In the genomic region with DNA sequence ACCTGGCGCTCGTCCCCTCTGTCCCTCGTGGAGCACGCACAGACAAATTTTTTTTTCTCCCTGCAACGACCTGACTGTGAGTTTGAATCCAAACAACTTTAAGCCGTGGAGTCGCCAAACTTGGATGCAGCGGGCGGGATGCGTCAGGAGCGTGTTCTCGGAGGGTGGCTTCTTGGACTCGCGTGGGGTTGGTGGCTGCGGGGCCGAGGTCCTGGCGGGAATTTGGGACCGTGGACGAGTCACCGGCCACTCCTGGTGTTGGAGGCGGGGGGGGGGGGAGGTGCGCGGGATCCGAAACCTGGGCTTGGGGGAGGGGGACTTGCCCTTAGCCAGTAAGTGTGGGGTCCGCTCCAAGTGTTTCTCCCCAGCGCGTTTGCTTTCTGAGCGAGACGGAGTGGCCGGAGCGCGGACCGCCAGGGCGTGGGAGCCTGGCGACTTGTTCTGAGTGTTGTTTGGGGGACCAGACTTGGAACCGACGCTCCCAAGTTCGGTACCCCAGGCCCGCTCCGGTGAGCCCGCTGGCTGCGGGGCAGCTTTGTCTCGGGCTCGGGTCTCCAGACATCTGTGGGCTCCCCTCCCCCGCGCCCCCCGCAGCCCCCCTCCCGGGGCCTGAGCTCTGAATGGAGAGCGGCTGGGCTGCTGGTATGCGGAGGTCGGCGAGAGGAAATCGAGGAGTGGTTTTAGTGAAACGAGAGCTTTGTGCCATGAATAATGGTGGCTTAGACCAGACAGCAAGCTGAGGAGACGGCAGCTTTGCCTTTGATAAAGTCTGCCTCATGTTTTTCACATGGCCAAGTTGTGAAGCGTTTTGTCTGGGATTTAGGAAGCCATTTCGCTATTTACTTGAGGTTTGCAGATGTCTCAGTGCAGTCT, we compare ENCODE assay signal across 8 mouse cellular contexts. TPM values are rescaled to one million over a fixed set of nuclear protein-coding genes. Genes with fewer than 3 reads are reported as not detected.
DNase-seq lines count a peak whose midpoint lies in the region; ATAC-seq and TF ChIP-seq lines count a peak whose summit lies in the region.

No protein-coding gene starts in this region.

- peak overlapping the region; percentile 93 for H3ac ChIP-seq in myocyte (ENCODE audit: control insufficient read depth, insufficient read length)

- H3K4me2 ChIP-seq in hindbrain, postnatal 0 days (ENCODE audit: low read depth, low read length), result peak overlapping the region; percentile 65
- peak overlapping the region; percentile 61 for H3K4me2 ChIP-seq in limb, embryonic 14.5 days (replicated peaks; ENCODE audit: low read depth, low read length, severe bottlenecking)
- H3K4me2 ChIP-seq in myocyte (ENCODE audit: low read depth), result peak overlapping the region; percentile 99

- intact Hi-C loops in gastrocnemius, adult 2 months (cut with DNase I), result loop anchor here (2.0 to 5.0 kb wide), 2 partner anchors 82 to 155 kb away; no protein-coding TSS in a partner anchor

- under 1% methylated on average over 55 of the region's 57 CpGs for WGBS in hindbrain, postnatal 0 days
- WGBS in limb, embryonic 14.5 days, result 2% methylated on average over 51 of the region's 57 CpGs

- H3K9ac ChIP-seq in hindbrain, postnatal 0 days (replicated peaks; ENCODE audit: low read length), result peak overlapping the region; percentile 91
- peak overlapping the region; percentile 92 for H3K9ac ChIP-seq in limb, embryonic 14.5 days (ENCODE audit: low read depth, low read length, severe bottlenecking)

- peak overlapping the region; percentile 92 for H3K27ac ChIP-seq in gastrocnemius, adult 2 months
- peak overlapping the region; percentile 95 for H3K27ac ChIP-seq in hindbrain, postnatal 0 days
- peak overlapping the region; percentile 94 for H3K27ac ChIP-seq in limb, embryonic 14.5 days (replicated peaks; ENCODE audit: low read depth, low read length)

- H3K36me3 ChIP-seq in hindbrain, postnatal 0 days (ENCODE audit: insufficient read depth, low read length), result no peaks in the 10 kb centered on the region
- peaks cover 4% of the 10 kb centered on the region; the same call in 1 of the 2 replicates for H3K36me3 ChIP-seq in limb, embryonic 14.5 days (ENCODE audit: control insufficient read depth, insufficient read depth, low read length)
- H3K36me3 ChIP-seq in myocyte (ENCODE audit: control insufficient read depth, insufficient read depth), result no peaks in the 10 kb centered on the region

- H3K4me3 ChIP-seq in gastrocnemius, adult 2 months, result peak overlapping the region; percentile 88
- H3K4me3 ChIP-seq in hindbrain, postnatal 0 days (ENCODE audit: low read length), result peak overlapping the region; percentile 86
- peak overlapping the region; percentile 89 for H3K4me3 ChIP-seq in limb, embryonic 14.5 days (replicated peaks; ENCODE audit: low read length)
- peak overlapping the region; percentile 61 for H3K4me3 ChIP-seq in myocyte

- no peaks in the 10 kb centered on the region for H3K9me3 ChIP-seq in hindbrain, postnatal 0 days (ENCODE audit: low read length)
- no peaks in the 10 kb centered on the region for H3K9me3 ChIP-seq in limb, embryonic 14.5 days (ENCODE audit: control insufficient read depth, low read length)

- peaks cover 55% of the 10 kb centered on the region for H3K79me2 ChIP-seq in myocyte (ENCODE audit: control insufficient read depth, insufficient read depth)

- peak; percentile 36; the same call in 1 of the 2 replicates for ATAC-seq in hindbrain, postnatal 0 days
- ATAC-seq in limb, embryonic 14.5 days (ENCODE audit: low FRiP score, low read depth), result peak; percentile 41; the same call in 1 of the 2 replicates

- DNase-seq in right cerebral cortex, adult 18-20 months, result peak; percentile 33
- DNase-seq in right cerebral cortex, postnatal 36 days (ENCODE audit: low spot score in 2 of 2), result no peak
- DNase-seq in cerebellum, adult 9-11 months, result peak; percentile 70
- DNase-seq in gastrocnemius, adult 2 months, result peak; percentile 40
- peak; percentile 63 for DNase-seq in hindbrain, postnatal 0 days (ENCODE audit: low spot score)
- peak; percentile 34 for DNase-seq in limb, embryonic 14.5 days (ENCODE audit: low spot score)
- DNase-seq in thymus, postnatal 0 days (ENCODE audit: low spot score), result peak; percentile 39

- H3K27me3 ChIP-seq in hindbrain, postnatal 0 days (ENCODE audit: insufficient read depth, low read length), result no peaks in the 10 kb centered on the region
- no peaks in the 10 kb centered on the region for H3K27me3 ChIP-seq in limb, embryonic 14.5 days (ENCODE audit: control insufficient read depth, insufficient read depth, low read length)
- no peaks in the 10 kb centered on the region for H3K27me3 ChIP-seq in myocyte (ENCODE audit: control insufficient read depth, insufficient read depth, insufficient read length)

- no peak for TF ChIP-seq CTCF in gastrocnemius, adult 2 months (IDR thresholded peaks at IDR 0.05)
- TF ChIP-seq CTCF in hindbrain, postnatal 0 days (IDR thresholded peaks at IDR 0.05; ENCODE audit: low read depth), result no peak

- TF ChIP-seq POLR2A in limb, embryonic 14.5 days (IDR thresholded peaks at IDR 0.05; ENCODE audit: borderline replicate concordance, extremely low read depth, insufficient read depth, insufficient read length), result no peak
- no peak for TF ChIP-seq POLR2A in myocyte (IDR thresholded peaks at IDR 0.05; ENCODE audit: insufficient read length, low read depth)

- H3K4me1 ChIP-seq in hindbrain, postnatal 0 days (ENCODE audit: insufficient read depth, low read length), result peaks cover 26% of the 10 kb centered on the region
- H3K4me1 ChIP-seq in limb, embryonic 14.5 days (ENCODE audit: control insufficient read depth, insufficient read depth, low read length), result peaks cover 31% of the 10 kb centered on the region

TF ChIP-seq in myocyte, 11 proteins besides CTCF, POLR2A, EP300 and RAD21:
- TF ChIP-seq MAX (IDR thresholded peaks at IDR 0.05; ENCODE audit: low read depth) (no peak), POLR2AphosphoS2 (IDR thresholded peaks at IDR 0.05; ENCODE audit: insufficient read length, low read depth) (no peak), CEBPB (IDR thresholded peaks at IDR 0.05; ENCODE audit: insufficient read depth, poor library complexity, severe bottlenecking) (no peak), TCF3 (IDR thresholded peaks at IDR 0.05; ENCODE audit: insufficient read length, low read depth) (no peak), MYOG (IDR thresholded peaks at IDR 0.05; ENCODE audit: control insufficient read depth in 1 of 3, insufficient read depth in 1 of 3, insufficient read length in 2 of 3, low read depth in 2 of 3) (no peak), REST (IDR thresholded peaks at IDR 0.05; ENCODE audit: insufficient read depth, insufficient read length) (no peak), SRF (IDR thresholded peaks at IDR 0.05; ENCODE audit: control insufficient read depth, insufficient read length, low read depth) (no peak), TCF12 (IDR thresholded peaks at IDR 0.05; ENCODE audit: insufficient read depth, poor library complexity, severe bottlenecking) (no peak), MYOD1 (IDR thresholded peaks at IDR 0.05; ENCODE audit: control insufficient read depth in 1 of 3, insufficient read length in 2 of 3, low read depth in 2 of 3) (no peak)
TF ChIP-seq in myocyte: peak in this region for 0.

RNA-seq across cellular contexts. Expression of gene Ctnnb1, which starts 5.1 kb away (rescaled TPM):
- 100 to 1,000 TPM; 213 to 241 TPM for total RNA-seq in gastrocnemius, adult 2 months (2021)
- 861 and 986 TPM in 2 replicates for total RNA-seq in hindbrain, postnatal 0 days (2014; rRNA removed)
- polyA plus RNA-seq in hindbrain, postnatal 0 days (2015; fragmentation: Nextera tagmentation; extraction: Ambion mirVana), result 287 and 288 TPM in 2 replicates
- polyA plus RNA-seq in limb, embryonic 14.5 days (2012; rRNA removed), result 486 and 502 TPM in 2 replicates
- polyA plus RNA-seq in limb, embryonic 14.5 days (2014; fragmentation: Nextera tagmentation; extraction: Ambion mirVana), result 783 and 809 TPM in 2 replicates
- polyA plus RNA-seq in myocyte (2012; fragmentation: generic; extraction: Trizol), result 294 TPM
- polyA plus RNA-seq in thymus, postnatal 0 days (2015; fragmentation: Nextera tagmentation; extraction: Ambion mirVana), result 217 and 220 TPM in 2 replicates

Comparison
In these comparisons a context has a peak if more than half of its experiments do, and no peak if none do; other contexts are left out.
1. DNase-seq: peak in right cerebral cortex, adult 18-20 months (single experiment), cerebellum, adult 9-11 months (single experiment), gastrocnemius, adult 2 months (single experiment), hindbrain, postnatal 0 days (single experiment), limb, embryonic 14.5 days (single experiment) and thymus, postnatal 0 days (single experiment); none in right cerebral cortex, postnatal 36 days (0 of 2).
2. Peak in every context shown above with its lines, with median percentiles within 50 percentile points of each other: H3K27ac ChIP-seq, H3K4me3 ChIP-seq and H3K4me2 ChIP-seq.